Mouse (Mus musculus) spleen, embryonic (tissue): ENCODE measurements around the gene Chuk.

Experiments used
- CTCF ChIA-PET: fragments of 350-600 bp; sonication (Branson Sonifier 250); formaldehyde crosslinking; loops from one replicate; lab custom pipeline; 2022; lab: Charles Lee

Chuk gene

DNA sequence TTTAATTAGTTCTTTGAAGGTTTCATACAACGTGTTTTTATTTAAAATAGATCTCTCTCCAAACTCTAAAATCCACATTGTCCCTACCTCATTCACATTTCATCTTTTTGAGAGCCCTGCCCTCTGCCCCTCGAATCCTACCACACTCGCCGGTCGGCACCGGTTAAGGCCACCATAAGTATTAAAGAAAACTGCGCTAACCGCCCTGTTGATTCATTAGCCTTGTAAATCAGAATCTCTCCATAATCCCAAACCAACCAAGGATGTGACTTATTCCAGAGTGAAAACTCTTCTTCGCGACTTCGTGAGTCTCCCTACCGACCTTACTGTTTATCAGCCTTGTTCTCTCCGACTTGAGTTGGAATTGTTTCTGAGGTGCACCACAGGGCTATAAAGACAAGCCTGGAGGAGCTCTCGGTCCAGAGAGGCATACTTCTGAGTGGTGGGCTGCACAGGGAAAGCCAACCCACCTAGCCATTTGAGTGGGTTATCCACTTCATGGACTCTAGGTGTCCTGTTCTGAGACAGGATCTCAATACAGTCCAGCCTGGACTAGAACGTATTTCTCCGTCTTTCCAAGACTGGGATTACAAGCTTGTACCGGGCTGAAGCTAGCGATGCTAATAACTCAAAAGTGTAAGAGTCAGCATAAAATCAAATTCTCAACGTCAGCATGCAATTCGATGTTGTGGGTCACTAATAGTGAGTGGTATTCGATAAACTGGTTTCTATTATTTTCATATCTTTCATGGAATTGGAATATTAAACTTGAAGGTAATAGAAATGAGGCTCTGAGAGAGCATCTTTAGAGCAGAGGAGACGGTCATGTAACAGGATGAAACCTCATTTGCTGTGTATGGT, 611 bp upstream of the Chuk start:
- CTCF ChIA-PET = no interaction called here

GRCm38 (mm10) chr19:44104393-44104792, 2.9 kb downstream of the Chuk start:
- CTCF ChIA-PET = no interaction called here

GRCm38 (mm10) chr19:44103001-44103400, 4.3 kb downstream of the Chuk start:
- CTCF ChIA-PET = no interaction called here

DNA sequence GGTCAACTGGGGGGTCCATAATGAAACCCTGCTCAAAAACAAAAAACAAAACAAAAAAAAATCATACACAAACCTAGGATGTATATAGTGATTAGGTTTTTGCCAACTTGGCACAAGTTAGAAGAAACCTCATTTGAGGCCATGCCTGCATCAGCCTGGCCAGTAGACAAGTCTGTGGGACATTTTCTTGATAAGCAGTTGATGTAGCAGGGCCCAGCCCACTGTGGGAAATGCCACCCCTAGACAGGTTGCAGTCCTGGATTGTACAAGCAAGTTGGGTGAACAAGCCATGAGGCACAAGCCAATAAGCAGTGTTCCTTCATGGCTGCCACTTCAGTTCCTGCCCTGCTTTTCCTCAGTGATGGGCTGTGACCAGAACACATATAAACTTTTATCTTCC, 6.4 kb downstream of the Chuk start:
- CTCF ChIA-PET = no interaction called here

DNA sequence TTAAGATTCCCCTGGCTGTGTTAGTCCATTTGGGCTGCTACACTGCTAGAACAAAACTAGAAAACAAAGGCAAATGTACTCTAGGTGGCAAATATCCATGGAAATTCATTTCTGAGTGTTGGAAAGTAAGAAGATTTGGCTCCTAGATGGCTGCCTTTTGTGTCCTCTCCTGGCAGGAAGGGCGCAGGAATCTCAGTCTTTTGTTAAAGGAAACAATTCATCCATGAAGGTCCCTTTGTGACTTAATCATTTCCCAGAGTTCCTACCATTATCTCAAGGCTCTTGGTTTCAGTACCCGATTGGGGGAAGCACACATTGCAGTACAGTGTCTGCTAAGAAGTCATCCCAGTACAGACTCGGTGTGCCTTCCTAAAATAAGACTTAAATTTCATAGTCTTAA, 21.0 kb downstream of the Chuk start:
- CTCF ChIA-PET = no interaction called here

DNA sequence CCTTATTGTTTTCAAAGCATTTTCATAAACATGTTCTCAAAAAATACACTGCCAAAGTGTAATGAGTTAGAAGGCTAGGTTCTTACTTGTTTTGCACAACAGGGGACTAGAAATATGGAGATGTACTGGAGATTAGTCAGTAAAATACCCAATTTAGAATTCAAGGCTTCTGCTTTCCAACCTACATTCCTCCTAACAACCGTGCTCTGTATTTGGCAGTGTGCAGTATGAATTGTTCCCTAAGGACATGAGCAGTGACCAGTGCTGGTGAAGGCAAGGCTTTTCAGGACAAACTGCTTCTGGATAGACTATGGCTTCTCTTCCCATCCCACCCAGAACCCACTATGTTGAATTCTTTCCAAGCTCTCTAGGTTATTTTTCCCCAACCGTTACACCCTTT, 26.4 kb downstream of the Chuk start:
- CTCF ChIA-PET = no interaction called here

DNA sequence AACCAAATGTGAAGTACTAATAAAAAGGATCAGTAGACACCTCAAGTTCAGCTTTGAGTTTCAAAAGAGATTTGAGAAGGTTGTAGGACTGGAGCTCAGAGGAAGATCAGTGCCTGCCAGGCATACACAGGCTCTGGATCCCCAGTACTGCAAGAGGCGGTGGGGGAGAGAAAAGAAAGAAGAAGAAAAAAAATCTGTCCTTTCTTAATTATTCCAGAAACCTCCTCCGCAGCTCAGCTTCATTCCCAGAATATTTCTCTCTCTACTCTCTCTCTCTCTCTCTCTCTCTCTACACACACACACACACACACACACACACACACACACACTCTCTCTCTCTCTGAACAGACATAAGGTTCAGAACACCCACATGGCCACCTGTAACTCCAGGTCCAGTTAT, 27.3 kb downstream of the Chuk start:
- CTCF ChIA-PET = no interaction called here

DNA sequence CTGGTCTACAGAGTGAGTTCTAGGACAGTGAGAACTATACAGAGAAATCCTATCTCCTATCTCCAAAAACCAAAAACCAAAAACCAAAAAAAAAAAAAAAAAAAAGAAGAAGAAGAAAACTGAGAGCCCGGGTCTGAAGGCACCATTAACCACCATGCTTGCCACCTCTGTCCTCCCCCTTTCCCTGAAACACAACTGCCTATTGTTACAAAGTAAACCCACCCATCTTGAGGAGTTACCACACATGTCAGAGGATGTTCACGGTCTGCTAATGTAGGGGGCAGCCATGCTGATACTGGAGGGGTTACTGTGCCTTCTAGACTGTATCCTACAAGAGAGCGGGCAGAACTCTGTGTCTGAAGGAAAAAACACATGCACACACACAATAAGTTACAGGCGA, 30.3 kb downstream of the Chuk start:
- CTCF ChIA-PET = no interaction called here

- CTCF ChIA-PET = no interaction called here
These were observed 30.8 kb downstream of the Chuk start for GRCm38 (mm10) chr19:44076457-44076856.

GRCm38 (mm10) chr19:44074986-44075385, 32.3 kb downstream of the Chuk start:
- CTCF ChIA-PET = no interaction called here

DNA sequence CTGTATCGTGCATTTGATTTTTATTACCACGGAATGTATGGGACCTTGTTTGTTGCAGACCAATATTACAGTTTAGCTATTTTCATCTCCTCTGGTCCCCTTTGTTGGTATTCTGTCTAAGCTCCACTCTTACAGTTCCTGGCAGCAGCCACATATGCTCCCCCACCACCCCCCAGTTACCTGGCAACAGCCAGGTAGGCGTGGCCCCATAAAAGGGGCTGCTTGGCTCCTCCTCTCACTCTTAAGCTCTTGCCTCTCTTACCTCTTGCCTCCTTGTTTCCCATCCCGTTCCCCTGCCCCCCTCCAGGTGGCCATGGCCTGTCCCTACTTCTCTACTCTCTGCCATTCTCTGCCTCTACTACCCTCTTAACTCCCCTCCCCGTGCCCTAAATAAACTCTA, 36.1 kb downstream of the Chuk start:
- CTCF ChIA-PET = no interaction called here

DNA sequence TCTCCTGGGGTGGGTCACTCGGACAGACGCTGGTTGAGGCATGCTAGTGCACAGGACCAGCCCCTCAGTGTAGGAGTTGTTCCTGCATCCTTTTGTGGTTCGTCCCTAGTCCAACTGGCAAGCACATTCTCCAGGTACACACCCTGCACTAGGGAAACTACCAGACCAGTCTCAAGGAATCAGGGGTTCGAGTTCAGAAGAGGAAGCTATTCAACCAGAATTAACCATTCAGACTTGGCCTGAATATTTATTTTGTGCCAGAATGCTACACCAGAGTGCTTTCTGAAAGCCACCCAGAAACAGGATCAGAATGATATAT, 37.4 kb downstream of the Chuk start:
- CTCF ChIA-PET = no interaction called here

DNA sequence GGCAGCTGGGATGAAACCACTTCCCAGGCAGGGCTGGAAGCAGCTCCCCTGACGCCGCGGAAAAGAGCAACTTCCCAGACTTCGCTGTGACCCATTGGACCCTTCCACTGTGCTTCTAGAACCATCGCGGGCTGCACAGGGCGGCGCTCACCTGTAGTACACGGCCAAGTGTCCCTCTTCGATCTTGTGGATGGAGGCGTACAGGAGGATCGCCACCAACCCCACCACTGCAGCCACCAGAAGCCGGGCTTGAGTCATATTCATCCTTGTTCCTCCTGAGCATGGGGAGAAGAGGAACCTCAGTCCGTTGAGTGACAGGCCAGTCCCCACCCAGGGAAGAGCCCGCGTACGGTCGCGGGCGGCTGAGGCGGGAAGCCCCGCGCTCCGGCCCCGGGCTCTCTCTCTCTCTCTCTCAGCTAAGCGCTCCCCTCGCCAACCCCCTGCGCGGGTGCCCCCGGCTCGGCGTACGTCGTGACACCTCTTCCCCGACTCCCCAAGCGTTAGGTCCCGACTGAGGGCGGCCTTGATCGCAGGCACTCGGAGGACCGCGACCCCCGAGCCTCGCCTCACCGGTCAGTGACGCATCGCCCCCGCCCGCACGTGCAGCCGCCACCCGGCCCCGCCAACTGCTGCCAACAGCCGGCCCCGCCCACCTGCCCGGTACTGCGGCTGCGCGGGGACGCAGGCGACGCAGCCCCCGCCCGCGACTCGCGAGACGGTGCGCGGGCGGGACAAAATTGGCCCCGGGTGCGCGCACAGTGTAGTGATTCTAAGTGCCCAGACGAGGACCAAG, 38.0 kb downstream of the Chuk start, which contains the start of gene Erlin1:
Gene Erlin1, minus strand, starts transcription at position 665 of the 793 bp plus-strand sequence.
- CTCF ChIA-PET = interaction anchor here (1.0 kb wide), 1 partner anchor 237 kb away, joined by 3 read pairs; no protein-coding TSS in a partner anchor

- CTCF ChIA-PET = interaction anchor here (1.0 kb wide), 1 partner anchor 236 kb away, joined by 3 read pairs; no protein-coding TSS in a partner anchor
These were observed 39.0 kb downstream of the Chuk start for GRCm38 (mm10) chr19:44068232-44068631.

DNA sequence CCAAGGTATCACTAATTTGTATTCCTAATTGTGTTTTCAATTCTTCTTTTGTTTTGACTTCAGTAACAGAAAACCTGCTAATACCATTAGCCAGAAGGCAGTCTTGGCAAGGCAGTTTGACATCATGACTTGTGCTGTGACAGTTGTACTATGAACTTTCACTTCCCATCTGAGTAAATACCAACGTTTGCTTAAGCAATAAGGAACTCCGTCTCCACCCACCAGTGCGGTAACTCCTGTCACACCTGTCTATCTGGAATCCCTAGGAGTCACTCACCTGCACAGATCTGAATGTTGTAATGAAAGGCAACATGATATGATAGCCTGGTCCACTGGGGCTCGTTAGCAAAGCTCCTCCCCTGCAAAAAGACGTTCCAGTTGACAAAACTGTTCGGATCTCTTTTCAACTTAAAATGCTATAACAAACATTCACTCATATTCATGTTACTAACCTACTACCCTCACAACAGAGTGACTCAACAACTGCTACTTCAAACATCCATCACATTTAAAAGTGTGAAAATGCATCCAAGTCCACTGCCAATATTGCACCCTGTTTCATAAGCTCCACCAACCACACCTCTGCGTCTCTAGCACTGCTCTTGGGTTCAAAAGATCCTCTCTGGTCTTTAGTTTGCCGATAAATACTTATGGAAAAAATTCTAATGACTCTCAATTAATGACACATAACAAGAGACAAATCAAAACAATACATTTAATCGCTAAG, 39.8 kb downstream of the Chuk start:
- CTCF ChIA-PET = no interaction called here

GRCm38 (mm10) chr19:44064734-44065133, 42.5 kb downstream of the Chuk start:
- CTCF ChIA-PET = interaction anchor here (0.6 to 0.7 kb wide), 2 partner anchors 76 to 82 kb away, joined by 4 to 5 read pairs; no protein-coding TSS in a partner anchor

DNA sequence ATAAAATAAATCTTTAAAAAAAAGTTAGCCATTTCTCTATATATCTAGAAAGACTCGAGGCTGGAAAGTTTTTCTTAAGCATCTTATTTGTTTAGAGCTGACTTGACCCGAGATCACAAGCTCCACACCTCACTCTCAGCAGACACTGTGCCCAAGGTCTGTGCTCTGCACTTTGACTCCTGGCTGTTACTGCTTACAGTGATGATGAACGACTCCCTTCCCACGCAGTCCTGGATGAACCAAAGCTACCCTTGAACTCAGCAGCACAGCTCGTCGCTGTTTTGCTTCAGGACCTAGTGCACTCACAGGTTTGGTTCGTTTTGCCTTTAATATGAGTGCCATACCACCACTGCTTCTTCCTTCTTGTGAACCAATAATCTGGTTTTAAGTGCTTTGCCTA, 43.5 kb downstream of the Chuk start:
- CTCF ChIA-PET = no interaction called here

GRCm38 (mm10) chr19:44060226-44060625, 47.1 kb downstream of the Chuk start:
- CTCF ChIA-PET = no interaction called here

DNA sequence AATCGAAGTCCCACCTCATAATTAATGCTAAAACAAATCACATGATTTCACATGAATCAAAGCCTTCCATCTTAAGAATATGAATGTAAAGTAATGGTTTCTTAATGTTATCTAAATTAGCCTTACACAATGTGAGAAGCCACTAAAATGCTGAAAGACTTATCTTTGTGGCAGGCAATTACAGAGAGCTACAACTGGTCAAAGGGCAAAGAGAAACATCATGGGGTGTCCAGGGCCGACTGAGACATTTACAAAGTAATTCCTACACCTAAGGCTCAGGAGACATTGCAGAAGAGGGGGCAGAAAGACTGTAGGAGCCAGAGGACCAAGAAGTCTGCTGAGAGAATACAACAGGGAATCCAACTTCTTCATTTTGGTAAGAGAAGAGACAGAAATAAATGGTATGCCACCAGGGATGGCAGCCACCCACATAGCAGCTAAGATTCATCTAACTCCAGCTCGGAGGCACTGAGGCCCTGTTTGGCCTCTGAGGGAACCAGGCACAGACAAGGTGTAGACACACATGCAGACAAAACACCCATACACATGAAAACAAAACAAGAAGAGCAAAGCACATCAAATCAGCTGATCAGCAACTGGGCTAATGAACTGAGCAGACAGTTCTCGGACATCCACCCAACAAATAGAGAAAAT, 52.0 kb downstream of the Chuk start:
- CTCF ChIA-PET = no interaction called here

GRCm38 (mm10) chr19:44050388-44050787, 56.9 kb downstream of the Chuk start:
- CTCF ChIA-PET = no interaction called here

DNA sequence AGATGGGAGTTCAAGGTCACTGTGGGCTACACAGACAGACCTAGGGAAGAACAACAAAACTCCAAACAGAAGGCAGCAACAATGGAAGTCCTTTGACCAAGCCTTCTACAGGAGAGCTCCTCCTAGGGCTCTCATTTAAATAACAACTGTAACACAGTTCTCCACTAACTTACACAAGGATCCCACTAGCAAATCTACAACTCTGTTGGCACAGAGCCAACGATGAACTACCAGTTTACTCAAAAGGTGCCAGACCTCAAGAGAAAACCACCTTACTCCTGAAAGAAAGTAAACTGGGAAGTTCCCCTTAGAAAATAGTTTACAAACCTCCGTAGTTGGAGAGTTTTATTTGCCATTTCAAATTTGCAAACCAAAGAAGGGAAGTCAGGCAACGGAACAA, 58.0 kb downstream of the Chuk start:
- CTCF ChIA-PET = no interaction called here

- CTCF ChIA-PET = no interaction called here
These were observed 61.4 kb downstream of the Chuk start for GRCm38 (mm10) chr19:44045847-44046246.
